Mouse (Mus musculus): ENCODE measurements around the gene Lmx1a.

Gene Lmx1a

DNA sequence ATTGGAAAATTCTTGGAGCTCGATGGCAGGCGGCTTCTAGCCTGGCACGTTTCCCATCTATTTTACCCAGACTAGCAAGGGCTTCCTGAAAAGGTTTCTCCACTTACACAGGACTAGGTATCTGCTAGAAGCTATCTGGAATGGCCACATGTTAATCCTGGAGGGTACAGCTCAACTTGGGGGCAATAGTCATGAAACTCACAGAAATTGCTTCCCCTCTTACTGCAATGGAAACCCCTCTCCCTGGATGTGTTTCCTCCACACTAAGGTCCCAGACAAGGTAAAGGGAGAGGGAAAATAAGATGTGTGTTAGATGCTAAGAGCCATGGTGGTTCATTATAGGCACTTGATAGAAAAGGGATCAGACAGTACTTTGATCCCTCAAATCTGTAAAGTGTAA is 5.7 kb downstream of the Lmx1a start:
- DNase-seq = no peak

- DNase-seq = no peak
These were observed 6.9 kb downstream of the Lmx1a start for GRCm38 (mm10) chr1:167695910-167696459.

GRCm38 (mm10) chr1:167699706-167700105 is 10.7 kb downstream of the Lmx1a start:
- DNase-seq = no peak

DNA sequence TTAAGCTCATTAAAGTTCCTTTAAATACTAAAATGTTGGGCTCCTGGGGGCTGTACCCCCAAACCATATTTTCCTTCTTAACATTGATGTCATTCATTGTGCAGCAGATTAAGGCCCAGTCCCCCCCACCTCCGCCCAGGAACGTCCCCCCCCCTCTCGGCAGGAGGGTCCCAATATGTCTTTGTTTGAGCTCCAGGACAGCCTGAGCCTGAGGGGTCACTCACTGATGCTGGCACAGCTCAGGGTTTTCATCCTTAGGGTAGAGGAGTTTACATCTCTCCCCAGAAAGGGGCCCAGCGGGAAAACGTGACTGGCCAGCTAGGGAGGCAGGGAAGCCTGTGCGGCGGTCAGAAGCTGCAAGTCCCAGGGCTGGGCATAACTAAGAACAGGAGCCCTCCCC is 11.2 kb downstream of the Lmx1a start:
- no peak for DNase-seq

GRCm38 (mm10) chr1:167705527-167705926 is 16.5 kb downstream of the Lmx1a start:
- no peak for DNase-seq

DNA sequence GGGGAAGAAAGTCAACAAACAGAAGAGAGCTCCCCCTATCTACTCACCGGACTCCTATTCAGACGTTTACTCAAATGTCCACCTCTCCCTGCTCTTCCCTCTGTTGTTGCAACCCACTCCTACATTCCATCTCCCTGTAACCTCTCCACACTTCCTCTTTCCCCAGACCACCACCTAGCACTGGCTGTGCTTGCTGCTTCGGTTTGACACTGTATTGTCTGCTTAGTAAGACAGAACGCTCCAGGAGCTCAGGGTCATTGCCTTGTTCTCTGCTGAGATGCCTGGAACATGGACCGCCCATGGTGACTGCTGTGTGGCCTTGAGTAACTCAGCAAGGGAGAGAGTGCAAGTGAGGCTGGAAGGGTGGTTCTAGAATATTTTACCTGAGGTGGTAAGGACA is 19.7 kb downstream of the Lmx1a start:
- no peak for DNase-seq

DNA sequence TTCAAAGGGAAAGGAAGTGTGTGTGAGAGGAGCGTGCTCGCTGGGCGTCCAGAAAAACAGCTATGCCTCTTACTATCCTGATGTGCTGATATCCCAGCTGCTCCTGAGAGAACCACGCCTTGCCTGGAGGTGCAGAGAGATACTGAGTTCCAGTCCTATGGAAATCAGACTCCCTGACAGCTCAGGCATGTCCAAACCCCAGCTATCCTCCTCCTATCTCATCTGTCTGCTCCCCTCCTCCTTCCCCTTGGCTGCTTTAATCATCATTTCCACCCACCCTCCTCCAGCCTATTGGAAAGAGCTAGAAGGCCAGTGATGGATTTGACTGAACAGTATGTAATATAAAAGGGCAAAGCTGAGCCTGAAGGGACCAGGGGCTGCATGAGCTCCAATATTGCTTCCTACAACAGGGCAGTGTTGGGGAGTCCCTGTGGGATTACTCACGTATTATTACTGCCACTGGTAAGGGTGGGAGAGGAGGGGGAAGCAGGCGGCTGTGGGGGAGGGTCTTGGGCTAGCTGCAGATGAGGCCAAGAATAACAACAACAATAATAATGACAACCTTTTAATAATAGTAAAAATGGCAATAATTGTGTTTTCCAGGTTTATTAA is 26.8 kb downstream of the Lmx1a start:
- DNase-seq = no peak

- no peak for DNase-seq
These were observed 45.4 kb downstream of the Lmx1a start for GRCm38 (mm10) chr1:167734471-167734870.

GRCm38 (mm10) chr1:167736793-167737192 is 47.8 kb downstream of the Lmx1a start:
- DNase-seq = no peak

DNA sequence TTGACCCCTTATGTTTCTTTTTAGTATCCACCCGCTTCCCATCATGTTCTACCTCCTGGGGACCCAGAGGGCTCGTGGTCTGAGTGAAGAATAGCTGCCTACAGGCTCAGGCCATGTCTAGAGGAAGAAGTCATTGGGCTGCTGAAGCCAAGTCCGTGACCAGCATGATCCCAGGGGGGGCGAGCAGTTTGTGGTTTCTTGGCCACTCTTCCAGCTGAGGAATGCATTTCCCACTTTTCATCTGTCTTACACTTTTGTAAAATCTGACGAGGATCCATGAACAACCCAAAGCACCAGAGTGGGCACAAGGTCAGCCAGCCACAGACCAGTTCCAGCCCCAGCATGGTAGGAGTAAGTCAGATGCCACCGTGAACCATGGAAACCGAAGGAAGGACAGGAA is 50.2 kb downstream of the Lmx1a start:
- no peak for DNase-seq

- no peak for DNase-seq
These were observed 57.6 kb downstream of the Lmx1a start for GRCm38 (mm10) chr1:167746676-167747075.

DNA sequence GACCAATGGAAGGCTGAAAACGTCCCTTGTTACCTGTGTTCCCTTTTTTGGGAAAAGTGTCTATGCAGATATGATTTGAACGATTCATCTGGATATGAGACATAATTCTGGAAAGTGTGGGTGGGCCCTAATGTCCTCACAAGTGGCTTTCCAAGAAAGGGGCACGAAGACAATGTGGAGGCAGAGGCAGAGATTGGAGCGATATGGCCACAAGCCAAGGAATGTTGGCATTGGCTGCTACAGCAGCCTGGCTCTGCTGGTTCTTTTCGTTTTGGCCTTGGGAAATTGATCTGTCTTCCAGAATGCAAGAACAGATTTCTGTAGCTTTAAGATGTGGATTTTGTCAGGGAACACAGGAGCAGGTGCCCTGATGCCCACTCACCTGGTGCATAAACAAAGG is 63.6 kb downstream of the Lmx1a start:
- DNase-seq = no peak

DNA sequence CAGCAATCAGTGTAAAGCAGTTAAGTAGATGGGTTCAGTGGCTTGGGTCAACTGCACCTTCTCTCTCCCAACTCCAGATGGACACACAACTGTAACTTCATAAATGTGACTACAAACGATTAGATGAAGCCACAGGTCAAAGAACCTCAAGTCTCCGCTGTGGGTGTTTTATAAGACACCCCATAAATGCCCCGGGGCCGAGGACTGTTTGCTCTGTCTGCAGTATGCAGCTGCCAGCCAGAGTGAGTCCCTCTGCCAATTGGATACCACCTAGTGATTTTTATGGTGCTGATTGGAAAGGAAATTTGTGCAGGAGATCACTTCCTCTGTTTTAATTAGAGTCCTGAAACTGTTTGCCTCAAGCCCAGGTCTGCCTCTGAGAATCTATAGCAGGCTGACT is 65.0 kb downstream of the Lmx1a start:
- DNase-seq = no peak

DNA sequence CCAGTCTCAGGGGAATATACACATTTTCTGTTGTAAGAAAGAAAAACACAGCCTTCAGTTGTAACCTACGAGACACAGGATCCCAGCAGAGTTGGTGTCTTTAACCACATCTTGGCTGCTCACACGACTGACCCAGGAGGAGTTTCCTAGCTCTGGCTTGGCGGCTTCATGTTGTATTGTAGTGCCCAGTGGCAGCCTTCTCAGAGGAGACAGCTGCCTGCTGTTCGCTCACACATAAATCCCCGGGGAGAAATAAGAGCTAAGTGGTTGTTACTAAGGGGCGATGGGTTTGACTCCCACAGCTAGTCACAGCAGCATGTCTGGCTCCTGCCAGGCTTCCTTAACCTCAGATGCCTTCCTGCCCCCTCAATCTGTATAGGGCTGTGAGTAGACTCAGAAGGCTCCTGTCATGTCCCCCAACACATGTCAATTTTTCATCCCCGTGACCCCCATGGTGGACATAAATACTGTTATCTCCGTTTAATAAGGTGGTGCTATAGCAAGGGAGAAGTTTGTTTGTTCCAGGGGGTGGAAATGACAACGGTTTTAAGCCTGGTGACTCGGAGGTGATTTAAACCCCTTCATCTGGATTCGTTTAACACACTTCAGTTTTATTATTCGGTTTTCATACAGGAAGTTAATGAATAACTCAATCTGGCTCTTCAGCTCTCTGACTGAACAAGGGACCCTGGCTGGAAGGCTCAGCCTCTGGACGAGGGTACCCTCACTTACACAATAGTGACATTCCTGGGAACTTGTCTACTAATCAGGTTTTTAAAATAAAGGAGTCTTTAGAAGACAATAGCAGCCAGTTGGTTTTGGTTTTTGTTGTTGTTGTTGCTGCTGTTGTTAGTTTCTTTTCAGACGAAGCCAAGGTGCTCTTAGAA is 65.8 kb downstream of the Lmx1a start:
- no peak for DNase-seq

- no peak for DNase-seq
These were observed 69.2 kb downstream of the Lmx1a start for GRCm38 (mm10) chr1:167758208-167758607.

DNA sequence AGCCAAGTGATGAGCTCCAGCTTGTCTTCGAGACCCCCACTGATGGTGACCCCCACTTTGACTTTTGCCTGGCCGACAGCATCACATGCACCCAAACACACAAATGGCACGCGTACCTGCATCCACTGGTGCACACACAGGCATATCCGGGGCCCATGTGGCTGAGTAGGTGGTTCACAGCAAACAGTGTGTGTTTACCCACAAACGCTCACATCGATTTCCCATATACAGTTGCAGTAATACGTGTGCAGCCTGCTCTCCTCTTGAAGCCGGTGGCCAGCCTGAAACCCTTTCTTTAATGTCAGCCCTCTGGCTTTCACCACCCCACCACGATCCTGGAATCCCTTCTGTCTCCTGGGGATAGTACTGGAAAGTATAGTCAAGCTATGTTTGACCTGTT is 71.3 kb downstream of the Lmx1a start:
- DNase-seq = no peak

DNA sequence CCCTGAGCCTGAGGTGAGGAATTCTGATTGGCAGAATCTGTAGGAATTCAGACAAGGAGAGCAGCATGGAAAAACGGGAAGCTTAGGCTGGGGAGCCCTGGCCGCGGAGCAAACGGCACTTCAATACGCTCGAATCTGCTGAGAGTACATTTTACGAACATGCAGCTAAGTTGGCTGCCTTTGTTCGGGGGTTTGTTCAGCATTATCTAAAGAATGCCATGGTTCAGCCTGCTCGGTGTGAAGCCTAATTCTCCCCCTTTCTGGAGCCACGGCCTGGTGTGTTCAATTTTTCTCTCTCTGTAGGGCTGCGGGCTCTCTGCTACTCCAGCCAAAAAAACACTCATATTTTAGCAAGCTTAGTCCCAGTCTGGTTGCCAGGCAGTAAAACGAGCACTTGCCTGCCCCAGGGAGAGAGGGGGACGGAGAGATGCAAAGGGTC is 72.8 kb downstream of the Lmx1a start:
- no peak for DNase-seq

GRCm38 (mm10) chr1:167766619-167767018 is 77.6 kb downstream of the Lmx1a start:
- no peak for DNase-seq

- DNase-seq = no peak
These were observed 81.4 kb downstream of the Lmx1a start for GRCm38 (mm10) chr1:167770457-167770856.

GRCm38 (mm10) chr1:167779766-167780488 is 90.9 kb downstream of the Lmx1a start:
- DNase-seq = no peak

- peak; percentile 54 for DNase-seq
These were observed 92.9 kb downstream of the Lmx1a start for GRCm38 (mm10) chr1:167781787-167782484.

GRCm38 (mm10) chr1:167784067-167784466 is 95.0 kb downstream of the Lmx1a start:
- no peak for DNase-seq

Data from liver (tissue).